Mouse (Mus musculus) midbrain, embryonic 13.5 days (tissue): ENCODE results near the gene Cir1. TPM values are rescaled to one million over a fixed set of nuclear protein-coding genes. Genes with fewer than 3 reads are reported as not detected.

ENCODE experiments used
- ATAC-seq: fragments of 200-750 bp; cut with Nextera tagmentation; 2 replicates; pipeline ENCODE4 v1.8.0; 2017; ENCODE audit warnings: mild to moderate bottlenecking, moderate TSS enrichment, moderate library complexity
- H3K27ac ChIP-seq: fragments of 300-500 bp; sonication (generic); 2 replicates; pipeline ENCODE4 v1.5.1; 2015; ENCODE audit warnings: inconsistent platforms, mild to moderate bottlenecking, moderate library complexity
- H3K27me3 ChIP-seq: fragments of 300-500 bp; sonication (generic); 2 replicates; pipeline ENCODE4 v1.6.1; 2015; ENCODE audit warnings: mild to moderate bottlenecking, inconsistent platforms
- H3K36me3 ChIP-seq: fragments of 300-500 bp; sonication (generic); 2 replicates; pipeline ENCODE4 v1.6.1; 2015; ENCODE audit warnings: mild to moderate bottlenecking, inconsistent platforms
- H3K4me1 ChIP-seq: fragments of 300-500 bp; sonication (generic); replicated peaks from 2 replicates; pipeline ENCODE4 v1.6.1; 2015; ENCODE audit warnings: inconsistent platforms
- H3K4me2 ChIP-seq: fragments of 300-500 bp; sonication (generic); replicated peaks from 2 replicates; pipeline ENCODE4 v1.6.1; 2015; ENCODE audit warnings: moderate library complexity, mild to moderate bottlenecking, inconsistent platforms
- H3K4me3 ChIP-seq: fragments of 300-500 bp; sonication (generic); replicated peaks from 2 replicates; pipeline ENCODE4 v1.5.1; 2015; ENCODE audit warnings: mild to moderate bottlenecking, inconsistent platforms
- H3K9ac ChIP-seq: fragments of 300-500 bp; sonication (generic); replicated peaks from 2 replicates; pipeline ENCODE4 v1.6.1; 2015; ENCODE audit warnings: mild to moderate bottlenecking, inconsistent platforms
- H3K9me3 ChIP-seq: fragments of 300-500 bp; sonication (generic); 2 replicates; pipeline ENCODE4 v1.6.1; 2016; ENCODE audit warnings: mild to moderate bottlenecking, inconsistent platforms
- WGBS: fragments of 180-500 bp; shearing (Covaris S2); methylation state at CpG from one replicate; pipeline ENCODE4 v1.1.7; 2015; 5-methylcytosine and 5-hydroxymethylcytosine counted together
- polyA plus RNA-seq: library from polyadenylated mRNA; unstranded; fragments of >200 nt; fragmentation: Nextera tagmentation; extraction: Ambion mirVana; gene quantifications from 2 replicates; pipeline ENCODE4 v1.2.1, GENCODE M21; 2015

The Cir1 gene
- polyA plus RNA-seq, 1 experiment from 2014 or later, result 34.0 TPM

GRCm38 (mm10) chr2:73241299-73241698, 71.2 kb downstream of the Cir1 start:
- WGBS, result 88% methylated on average over 4 of the region's 4 CpGs
- Histone ChIP-seq H3K27me3 (no peaks in the 10 kb centered on the region), H3K27ac (no peak overlapping the region), H3K9ac (no peak overlapping the region), H3K9me3 (no peaks in the 10 kb centered on the region), H3K36me3 (no peaks in the 10 kb centered on the region), H3K4me3 (no peak overlapping the region), H3K4me2 (no peak overlapping the region), H3K4me1 (no peaks in the 10 kb centered on the region)
- no peak for ATAC-seq

Other genes with a start within 250 kb of the Cir1 start
- gene Ola1, start 93.8 kb downstream of the Cir1 start, polyA plus RNA-seq, result 80.9 and 96.4 TPM in 2 replicates
- 6.1 and 8.9 TPM in 2 replicates for gene Sp9, start 40.8 kb downstream of the Cir1 start, polyA plus RNA-seq
- 8.1 and 9.6 TPM in 2 replicates for gene Scrn3, start 100 bp downstream of the Cir1 start, polyA plus RNA-seq
- gene Gpr155, start 73.9 kb upstream of the Cir1 start, polyA plus RNA-seq, result 9.7 and 10.2 TPM in 2 replicates
- gene Wipf1, start 217.0 kb upstream of the Cir1 start, polyA plus RNA-seq, result 2.0 and 2.5 TPM in 2 replicates